Comparison of ENCODE assay signal across 8 mouse cellular contexts in genomic region chr12:112618981-112619685, GRCm38 (mm10). TPM values are rescaled to one million over a fixed set of nuclear protein-coding genes. Genes with fewer than 3 reads are reported as not detected.
DNase-seq lines count a peak whose midpoint lies in the region; ATAC-seq and TF ChIP-seq lines count a peak whose summit lies in the region.

No protein-coding gene starts in this region.

- H3K36me3 ChIP-seq in intestine, embryonic 15.5 days, result no peaks in the 10 kb centered on the region
- H3K36me3 ChIP-seq in lung, postnatal 0 days (ENCODE audit: insufficient read depth, low read length), result no peaks in the 10 kb centered on the region
- no peaks in the 10 kb centered on the region for H3K36me3 ChIP-seq in stomach, embryonic 16.5 days (ENCODE audit: control insufficient read depth, insufficient read depth, low read length)

- no peak overlapping the region for H3K9ac ChIP-seq in intestine, embryonic 15.5 days
- H3K9ac ChIP-seq in lung, postnatal 0 days (replicated peaks; ENCODE audit: low read depth), result 0 out of 2 replicates have a peak overlapping the region, but pooled peaks have one; percentile 12
- peak overlapping the region; percentile 70 for H3K9ac ChIP-seq in stomach, embryonic 16.5 days (ENCODE audit: low read length)

- peak; percentile 50 to 58 for DNase-seq in spleen, postnatal 36 days (ENCODE audit: low spot score in 2 of 2)
- DNase-seq in spleen, adult 12 weeks (ENCODE audit: low spot score), result no peak
- peak; percentile 84 for DNase-seq in gastrocnemius, postnatal 25 days
- no peak for DNase-seq in lung, postnatal 0 days (ENCODE audit: low spot score)
- DNase-seq in urinary bladder, postnatal 4 days (ENCODE audit: low spot score in 2 of 2), result no peak
- DNase-seq in adrenal gland, adult 2 months, result no peak

- H3K4me2 ChIP-seq in intestine, embryonic 15.5 days (replicated peaks), result peak overlapping the region; percentile 97
- H3K4me2 ChIP-seq in lung, postnatal 0 days (replicated peaks; ENCODE audit: low read depth, low read length), result peak overlapping the region; percentile 90
- H3K4me2 ChIP-seq in stomach, embryonic 16.5 days (ENCODE audit: low read depth, low read length), result peak overlapping the region; percentile 85

- WGBS in intestine, embryonic 15.5 days, result 23% methylated on average over 13 of the region's 13 CpGs
- WGBS in lung, postnatal 0 days, result 28% methylated on average over 13 of the region's 13 CpGs
- WGBS in stomach, embryonic 16.5 days, result 30% methylated on average over 13 of the region's 13 CpGs

- no peaks in the 10 kb centered on the region for H3K9me3 ChIP-seq in intestine, embryonic 15.5 days
- no peaks in the 10 kb centered on the region for H3K9me3 ChIP-seq in lung, postnatal 0 days (ENCODE audit: low read length)
- no peaks in the 10 kb centered on the region for H3K9me3 ChIP-seq in stomach, embryonic 16.5 days (replicated peaks; ENCODE audit: control insufficient read depth, low read length)

- H3K4me1 ChIP-seq in intestine, embryonic 15.5 days (replicated peaks), result peaks cover 30% of the 10 kb centered on the region
- H3K4me1 ChIP-seq in lung, postnatal 0 days (ENCODE audit: insufficient read depth, low read depth, low read length), result peaks cover 6% of the 10 kb centered on the region
- H3K4me1 ChIP-seq in stomach, embryonic 16.5 days (ENCODE audit: control insufficient read depth, insufficient read depth, low read length), result peaks cover 25% of the 10 kb centered on the region

- 0 out of 2 replicates have a peak, but pooled peaks have one; percentile 9 for ATAC-seq in intestine, embryonic 15.5 days
- no peak for ATAC-seq in lung, postnatal 0 days
- ATAC-seq in stomach, embryonic 16.5 days (ENCODE audit: insufficient read depth, low FRiP score), result no peak

- peaks cover 17% of the 10 kb centered on the region; the same call in 1 of the 2 replicates for H3K27me3 ChIP-seq in intestine, embryonic 15.5 days (replicated peaks)
- H3K27me3 ChIP-seq in lung, postnatal 0 days (replicated peaks; ENCODE audit: insufficient read depth, low read length), result peaks cover 4% of the 10 kb centered on the region; the same call in 1 of the 2 replicates
- peaks cover 4% of the 10 kb centered on the region; the same call in 1 of the 2 replicates for H3K27me3 ChIP-seq in stomach, embryonic 16.5 days (ENCODE audit: control insufficient read depth, insufficient read depth, low read length)

- TF ChIP-seq EP300 in lung, postnatal 0 days (IDR thresholded peaks at IDR 0.05), result no peak

- no peak overlapping the region for H3K27ac ChIP-seq in intestine, embryonic 15.5 days
- H3K27ac ChIP-seq in lung, postnatal 0 days (ENCODE audit: low read length), result peak overlapping the region; percentile 64
- H3K27ac ChIP-seq in stomach, embryonic 16.5 days (ENCODE audit: low read length), result no peak overlapping the region

- peak overlapping the region; percentile 51 for H3K4me3 ChIP-seq in intestine, embryonic 15.5 days (replicated peaks)
- peak overlapping the region; percentile 45 for H3K4me3 ChIP-seq in lung, postnatal 0 days (ENCODE audit: low read depth, low read length)
- peak overlapping the region; percentile 55 for H3K4me3 ChIP-seq in stomach, embryonic 16.5 days (replicated peaks; ENCODE audit: low read length)

- TF ChIP-seq CTCF in lung, postnatal 0 days (IDR thresholded peaks at IDR 0.05), result no peak

RNA-seq across cellular contexts. Expression of gene Adssl1, which starts 0.7 kb away (rescaled TPM):
- total RNA-seq in gastrocnemius, postnatal 25 days (2021), result 100 to 1,000 TPM; 887 to 928 TPM
- 2.1 and 2.8 TPM in 2 replicates for polyA plus RNA-seq in intestine, embryonic 15.5 days (2015; fragmentation: Nextera tagmentation; extraction: Ambion mirVana)
- 29.9 and 43.0 TPM in 2 replicates for polyA plus RNA-seq in lung, postnatal 0 days (2015; fragmentation: Nextera tagmentation; extraction: Ambion mirVana)
- 2.7 and 10.3 TPM in 2 replicates for polyA plus RNA-seq in stomach, embryonic 16.5 days (2015; fragmentation: Nextera tagmentation; extraction: Ambion mirVana)
- 10 to 100 TPM; 10.7 to 39.1 TPM for total RNA-seq in adrenal gland, adult 2 months (2021)
- 10.6 and 11.0 TPM in 2 replicates for polyA plus RNA-seq in adrenal gland, adult 2 months (2012; rRNA removed)

RNA-seq across cellular contexts. Expression of gene Siva1, which starts 25.3 kb away (rescaled TPM):
- total RNA-seq in gastrocnemius, postnatal 25 days (2021), result 10 to 100 TPM; 13.4 to 16.1 TPM
- 183 and 225 TPM in 2 replicates for polyA plus RNA-seq in intestine, embryonic 15.5 days (2015; fragmentation: Nextera tagmentation; extraction: Ambion mirVana)
- 130 and 152 TPM in 2 replicates for polyA plus RNA-seq in lung, postnatal 0 days (2015; fragmentation: Nextera tagmentation; extraction: Ambion mirVana)
- polyA plus RNA-seq in stomach, embryonic 16.5 days (2015; fragmentation: Nextera tagmentation; extraction: Ambion mirVana), result 152 and 171 TPM in 2 replicates
- total RNA-seq in adrenal gland, adult 2 months (2021), result 10 to 100 TPM; 23.6 to 53.6 TPM
- polyA plus RNA-seq in adrenal gland, adult 2 months (2012; rRNA removed), result 49.1 and 67.3 TPM in 2 replicates

RNA-seq across cellular contexts. Expression of gene Inf2, which starts 30.5 kb away (rescaled TPM):
- total RNA-seq in gastrocnemius, postnatal 25 days (2021), result 10 to 100 TPM; 10.3 to 10.9 TPM
- polyA plus RNA-seq in intestine, embryonic 15.5 days (2015; fragmentation: Nextera tagmentation; extraction: Ambion mirVana), result 2.5 and 2.8 TPM in 2 replicates
- 4.9 and 5.2 TPM in 2 replicates for polyA plus RNA-seq in lung, postnatal 0 days (2015; fragmentation: Nextera tagmentation; extraction: Ambion mirVana)
- polyA plus RNA-seq in stomach, embryonic 16.5 days (2015; fragmentation: Nextera tagmentation; extraction: Ambion mirVana), result 2.9 and 3.9 TPM in 2 replicates
- total RNA-seq in adrenal gland, adult 2 months (2021), result 10 to 100 TPM; 20.7 to 40.6 TPM
- 45.0 and 47.9 TPM in 2 replicates for polyA plus RNA-seq in adrenal gland, adult 2 months (2012; rRNA removed)

RNA-seq across cellular contexts. Expression of gene Akt1, which starts 55.6 kb away (rescaled TPM):
- total RNA-seq in gastrocnemius, postnatal 25 days (2021), result 10 to 100 TPM; 63.5 to 69.7 TPM
- 128 and 141 TPM in 2 replicates for polyA plus RNA-seq in intestine, embryonic 15.5 days (2015; fragmentation: Nextera tagmentation; extraction: Ambion mirVana)
- 78.8 and 91.3 TPM in 2 replicates for polyA plus RNA-seq in lung, postnatal 0 days (2015; fragmentation: Nextera tagmentation; extraction: Ambion mirVana)
- 50.7 and 52.8 TPM in 2 replicates for polyA plus RNA-seq in stomach, embryonic 16.5 days (2015; fragmentation: Nextera tagmentation; extraction: Ambion mirVana)
- total RNA-seq in adrenal gland, adult 2 months (2021), result 100 to 1,000 TPM; 267 to 369 TPM
- polyA plus RNA-seq in adrenal gland, adult 2 months (2012; rRNA removed), result 291 and 463 TPM in 2 replicates

RNA-seq across cellular contexts. Expression of gene Zbtb42, which starts 59.5 kb away (rescaled TPM):
- 1 to 10 TPM; 1.2 to 1.9 TPM for total RNA-seq in gastrocnemius, postnatal 25 days (2021)
- 7.5 and 10.3 TPM in 2 replicates for polyA plus RNA-seq in intestine, embryonic 15.5 days (2015; fragmentation: Nextera tagmentation; extraction: Ambion mirVana)
- polyA plus RNA-seq in lung, postnatal 0 days (2015; fragmentation: Nextera tagmentation; extraction: Ambion mirVana), result 14.0 and 14.6 TPM in 2 replicates
- polyA plus RNA-seq in stomach, embryonic 16.5 days (2015; fragmentation: Nextera tagmentation; extraction: Ambion mirVana), result 9.7 and 12.2 TPM in 2 replicates
- 10 to 100 TPM in 1 of 2 experiments, 1 to 10 TPM in 1; 5.5 to 15.8 TPM for total RNA-seq in adrenal gland, adult 2 months (2021)
- 25.5 and 32.6 TPM in 2 replicates for polyA plus RNA-seq in adrenal gland, adult 2 months (2012; rRNA removed)

Comparison
In these comparisons a context has a peak if more than half of its experiments do, and no peak if none do; other contexts are left out.
1. DNase-seq: peak in spleen, postnatal 36 days (2 of 2) and gastrocnemius, postnatal 25 days (single experiment); none in spleen, adult 12 weeks (single experiment), lung, postnatal 0 days (single experiment), urinary bladder, postnatal 4 days (0 of 2) and adrenal gland, adult 2 months (single experiment).
2. Peak in every context shown above with its lines, with median percentiles within 50 percentile points of each other: H3K4me2 ChIP-seq and H3K4me3 ChIP-seq.